Mouse (Mus musculus) embryonic facial prominence, embryonic 13.5 days (tissue): ENCODE results near the gene Apbb1. TPM values are rescaled to one million over a fixed set of nuclear protein-coding genes. Genes with fewer than 3 reads are reported as not detected.

ENCODE experiments used
- ATAC-seq: fragments of 200-750 bp; cut with Nextera tagmentation; 2 replicates; pipeline ENCODE4 v1.8.0; 2017; ENCODE audit warnings: low read depth; ENCODE audit not compliant: insufficient number of reproducible peaks, insufficient read depth, low FRiP score, low TSS enrichment
- H3K27ac ChIP-seq: fragments of 300-500 bp; sonication (generic); 2 replicates; pipeline ENCODE4 v1.5.1; 2015; ENCODE audit warnings: moderate library complexity, mild to moderate bottlenecking, inconsistent platforms
- H3K27me3 ChIP-seq: fragments of 300-500 bp; sonication (generic); 2 replicates; pipeline ENCODE4 v1.6.1; 2015; ENCODE audit warnings: mild to moderate bottlenecking, inconsistent platforms
- H3K36me3 ChIP-seq: fragments of 300-500 bp; sonication (generic); 2 replicates; pipeline ENCODE4 v1.6.1; 2015; ENCODE audit warnings: mild to moderate bottlenecking, inconsistent platforms
- H3K4me1 ChIP-seq: fragments of 300-500 bp; sonication (generic); 2 replicates; pipeline ENCODE4 v1.6.1; 2015; ENCODE audit warnings: inconsistent platforms
- H3K4me2 ChIP-seq: fragments of 300-500 bp; sonication (generic); 2 replicates; pipeline ENCODE4 v1.6.1; 2015; ENCODE audit warnings: moderate library complexity, mild to moderate bottlenecking, inconsistent platforms
- H3K4me3 ChIP-seq: fragments of 300-500 bp; sonication (generic); 2 replicates; pipeline ENCODE4 v1.5.1; 2015; ENCODE audit warnings: mild to moderate bottlenecking, inconsistent platforms
- H3K9ac ChIP-seq: fragments of 300-500 bp; sonication (generic); 2 replicates; pipeline ENCODE4 v1.6.1; 2015; ENCODE audit warnings: mild to moderate bottlenecking, inconsistent platforms
- H3K9me3 ChIP-seq: fragments of 300-500 bp; sonication (generic); 2 replicates; pipeline ENCODE4 v1.6.1; 2016; ENCODE audit warnings: inconsistent platforms
- WGBS: fragments of 180-500 bp; shearing (Covaris S2); methylation state at CpG from one replicate; pipeline ENCODE4 v1.1.7; 2015; ENCODE audit warnings: mixed read lengths; 5-methylcytosine and 5-hydroxymethylcytosine counted together
- polyA plus RNA-seq: library from polyadenylated mRNA; unstranded; fragments of >200 nt; fragmentation: Nextera tagmentation; extraction: Ambion mirVana; gene quantifications from 2 replicates; pipeline ENCODE4 v1.2.1, GENCODE M21; 2015

The Apbb1 gene
- polyA plus RNA-seq, 1 experiment from 2014 or later: 59.9 TPM

- no peak overlapping the region for H3K4me2 ChIP-seq
- no peak overlapping the region for H3K9ac ChIP-seq
- H3K4me3 ChIP-seq: no peak overlapping the region
- ATAC-seq: 0 out of 2 replicates have a peak, but pooled peaks have one; percentile 26
- no peaks in the 10 kb centered on the region for H3K36me3 ChIP-seq
- 33% methylated on average over 9 of the region's 9 CpGs for WGBS
- H3K9me3 ChIP-seq: peaks cover 5% of the 10 kb centered on the region; the same call in 1 of the 2 replicates
- no peaks in the 10 kb centered on the region for H3K27me3 ChIP-seq
- peaks cover 3% of the 10 kb centered on the region for H3K4me1 ChIP-seq
- no peak overlapping the region for H3K27ac ChIP-seq
Observed at GRCm38 (mm10) chr7:105602860-105603623, 21.6 kb upstream of the Apbb1 start.

- Histone ChIP-seq H3K27me3 (no peaks in the 10 kb centered on the region), H3K4me1 (no peaks in the 10 kb centered on the region), H3K27ac (no peak overlapping the region), H3K4me3 (no peak overlapping the region), H3K36me3 (no peaks in the 10 kb centered on the region), H3K9ac (no peak overlapping the region), H3K4me2 (no peak overlapping the region), H3K9me3 (no peaks in the 10 kb centered on the region)
- 22% methylated on average over 7 of the region's 7 CpGs for WGBS
- no peak for ATAC-seq
Observed at GRCm38 (mm10) chr7:105590097-105590496, 8.6 kb upstream of the Apbb1 start.

- Histone ChIP-seq H3K4me2 (no peak overlapping the region), H3K9ac (no peak overlapping the region), H3K4me3 (no peak overlapping the region), H3K27ac (no peak overlapping the region), H3K36me3 (no peaks in the 10 kb centered on the region), H3K4me1 (no peaks in the 10 kb centered on the region), H3K9me3 (no peaks in the 10 kb centered on the region), H3K27me3 (no peaks in the 10 kb centered on the region)
- no peak for ATAC-seq
- WGBS: 73% methylated on average over 9 of the region's 9 CpGs
Observed at GRCm38 (mm10) chr7:105588325-105588912, 7.0 kb upstream of the Apbb1 start.

GRCm38 (mm10) chr7:105581959-105582358 is 506 bp upstream of the Apbb1 start:
- no peaks in the 10 kb centered on the region for H3K36me3 ChIP-seq
- H3K27ac ChIP-seq: no peak overlapping the region
- peak overlapping the region; percentile 81 for H3K4me2 ChIP-seq
- H3K4me3 ChIP-seq: peak overlapping the region; percentile 78; the same call in 1 of the 2 replicates
- no peak for ATAC-seq
- WGBS: 63% methylated on average over 2 of the region's 2 CpGs
- H3K9me3 ChIP-seq: no peaks in the 10 kb centered on the region
- H3K9ac ChIP-seq: 0 out of 2 replicates have a peak overlapping the region, but pooled peaks have one; percentile 84
- no peaks in the 10 kb centered on the region for H3K27me3 ChIP-seq
- H3K4me1 ChIP-seq: peaks cover 16% of the 10 kb centered on the region

GRCm38 (mm10) chr7:105580627-105581089 is 795 bp downstream of the Apbb1 start:
- H3K4me2 ChIP-seq: peak overlapping the region; percentile 81
- H3K27ac ChIP-seq: peak overlapping the region; percentile 76
- peak overlapping the region; percentile 78 for H3K4me3 ChIP-seq
- peak overlapping the region; percentile 84 for H3K9ac ChIP-seq
- no peaks in the 10 kb centered on the region for H3K9me3 ChIP-seq
- H3K36me3 ChIP-seq: no peaks in the 10 kb centered on the region
- peaks cover 28% of the 10 kb centered on the region for H3K4me1 ChIP-seq
- ATAC-seq: peak; percentile 27
- WGBS: 2% methylated on average over 18 of the region's 22 CpGs
- H3K27me3 ChIP-seq: no peaks in the 10 kb centered on the region

GRCm38 (mm10) chr7:105578481-105578880 is 3.0 kb downstream of the Apbb1 start:
- H3K27me3 ChIP-seq: no peaks in the 10 kb centered on the region
- no peak overlapping the region for H3K9ac ChIP-seq
- no peak overlapping the region for H3K27ac ChIP-seq
- ATAC-seq: no peak
- no peak overlapping the region for H3K4me3 ChIP-seq
- WGBS: 83% methylated on average over 2 of the region's 2 CpGs
- no peak overlapping the region for H3K4me2 ChIP-seq
- peaks cover 30% of the 10 kb centered on the region for H3K4me1 ChIP-seq
- H3K36me3 ChIP-seq: peaks cover 8% of the 10 kb centered on the region
- H3K9me3 ChIP-seq: no peaks in the 10 kb centered on the region

- no peak for ATAC-seq
- H3K27ac ChIP-seq: no peak overlapping the region
- WGBS: 93% methylated on average over 6 of the region's 6 CpGs
Observed at GRCm38 (mm10) chr7:105577377-105577871, 4.0 kb downstream of the Apbb1 start.

GRCm38 (mm10) chr7:105576166-105576748 is 5.2 kb downstream of the Apbb1 start:
- peaks cover 20% of the 10 kb centered on the region for H3K36me3 ChIP-seq
- no peaks in the 10 kb centered on the region for H3K9me3 ChIP-seq
- H3K27ac ChIP-seq: no peak overlapping the region
- no peak overlapping the region for H3K4me3 ChIP-seq
- no peak overlapping the region for H3K4me2 ChIP-seq
- no peak overlapping the region for H3K9ac ChIP-seq
- ATAC-seq: no peak
- no peaks in the 10 kb centered on the region for H3K27me3 ChIP-seq
- 30% methylated on average over 3 of the region's 3 CpGs for WGBS
- H3K4me1 ChIP-seq: peaks cover 30% of the 10 kb centered on the region

More at GRCm38 (mm10) chr7:105577377-105577871, 4.0 kb downstream of the Apbb1 start:
- H3K4me2 ChIP-seq: no peak overlapping the region
- peaks cover 19% of the 10 kb centered on the region for H3K36me3 ChIP-seq
- H3K4me3 ChIP-seq: no peak overlapping the region
- H3K9me3 ChIP-seq: no peaks in the 10 kb centered on the region
- H3K27me3 ChIP-seq: no peaks in the 10 kb centered on the region
- peaks cover 30% of the 10 kb centered on the region for H3K4me1 ChIP-seq
- H3K9ac ChIP-seq: no peak overlapping the region

- no peak overlapping the region for H3K27ac ChIP-seq
- H3K4me2 ChIP-seq: no peak overlapping the region
- 89% methylated on average over 4 of the region's 4 CpGs for WGBS
- H3K36me3 ChIP-seq: peaks cover 20% of the 10 kb centered on the region
- no peak overlapping the region for H3K4me3 ChIP-seq
- no peak overlapping the region for H3K9ac ChIP-seq
- H3K9me3 ChIP-seq: no peaks in the 10 kb centered on the region
- no peaks in the 10 kb centered on the region for H3K27me3 ChIP-seq
- peaks cover 36% of the 10 kb centered on the region for H3K4me1 ChIP-seq
- no peak for ATAC-seq
Observed at GRCm38 (mm10) chr7:105574537-105574936, 6.9 kb downstream of the Apbb1 start.

GRCm38 (mm10) chr7:105572949-105573348 is 8.5 kb downstream of the Apbb1 start:
- Histone ChIP-seq H3K9me3 (no peaks in the 10 kb centered on the region), H3K27me3 (no peaks in the 10 kb centered on the region), H3K4me1 (peaks cover 40% of the 10 kb centered on the region), H3K36me3 (peaks cover 23% of the 10 kb centered on the region), H3K27ac (no peak overlapping the region), H3K9ac (no peak overlapping the region), H3K4me2 (no peak overlapping the region), H3K4me3 (no peak overlapping the region)
- WGBS: 91% methylated on average over 8 of the region's 8 CpGs
- ATAC-seq: no peak

GRCm38 (mm10) chr7:105570756-105571155 is 10.7 kb downstream of the Apbb1 start:
- Histone ChIP-seq H3K4me3 (no peak overlapping the region), H3K36me3 (peaks cover 45% of the 10 kb centered on the region), H3K4me2 (no peak overlapping the region), H3K27me3 (no peaks in the 10 kb centered on the region), H3K9me3 (no peaks in the 10 kb centered on the region), H3K4me1 (peaks cover 29% of the 10 kb centered on the region), H3K9ac (no peak overlapping the region), H3K27ac (no peak overlapping the region)
- WGBS: 85% methylated on average over 4 of the region's 4 CpGs
- no peak for ATAC-seq
